ENCODE assay signal across 20 mouse cellular contexts in genomic region chr14:8510288-8510959, GRCm38 (mm10).
A peak's percentile ranks its signal among the peaks of the same experiment; 100 is the strongest.
DNase-seq lines count a peak whose midpoint lies in the region; ATAC-seq and TF ChIP-seq lines count a peak whose summit lies in the region.
"Had no signal": no experiment of that assay in that cellular context is flagged by ENCODE, and none has a peak within 500 bp of the region (broad histone marks: within the 10 kb centered on the region; RNA-seq: fewer than 3 reads in every experiment).

No protein-coding gene starts in this region.

- H3K9me3 ChIP-seq in forebrain, embryonic 14.5 days (replicated peaks; ENCODE audit: control insufficient read depth, low read length) = no peaks in the 10 kb centered on the region
- H3K9me3 ChIP-seq: embryonic facial prominence, embryonic 13.5 days; heart, embryonic 15.5 days; hindbrain, embryonic 10.5 days; intestine, embryonic 15.5 days had no signal

- H3K4me1 ChIP-seq in cortical plate, adult 2 months (ENCODE audit: control insufficient read depth, insufficient read depth, low read length) = no peaks in the 10 kb centered on the region
- H3K4me1 ChIP-seq in forebrain, embryonic 14.5 days (ENCODE audit: control insufficient read depth, insufficient read depth, low read length) = peaks cover 14% of the 10 kb centered on the region
- H3K4me1 ChIP-seq: embryonic facial prominence, embryonic 13.5 days; heart, embryonic 15.5 days; hindbrain, embryonic 10.5 days; intestine, embryonic 15.5 days had no signal

- H3K27me3 ChIP-seq in forebrain, embryonic 14.5 days (replicated peaks; ENCODE audit: control insufficient read depth, insufficient read depth, low read length) = no peaks in the 10 kb centered on the region
- H3K27me3 ChIP-seq: embryonic facial prominence, embryonic 13.5 days; heart, embryonic 15.5 days; intestine, embryonic 15.5 days had no signal

- peak in 1 of 2 experiments; percentile 43 for DNase-seq in layer of hippocampus, adult 2 months (ENCODE audit: low spot score in 2 of 2)
- DNase-seq in layer of hippocampus, postnatal 25 days (ENCODE audit: extremely low spot score in 1 of 2, low spot score in 1 of 2) = no peak
- DNase-seq in forebrain, embryonic 14.5 days (ENCODE audit: low spot score) = peak; percentile 74
- peak; percentile 27 to 49 for DNase-seq in layer of hippocampus, postnatal 14 days (ENCODE audit: low spot score in 2 of 2)
- no peak for DNase-seq in heart, postnatal 14 days
- DNase-seq: adrenal gland, adult 8-10 months; adrenal gland, postnatal 36 days; cerebellum, adult 11-12 months; cerebellum, adult 9-10 months; cerebellum, postnatal 25 days; gastrocnemius, postnatal 10 days; heart, adult 18-20 months had no signal

- peak overlapping the region; percentile 18; the same call in 1 of the 2 replicates for H3K4me2 ChIP-seq in forebrain, embryonic 14.5 days (ENCODE audit: low read length)
- H3K4me2 ChIP-seq: embryonic facial prominence, embryonic 13.5 days; heart, embryonic 11.5 days; heart, embryonic 15.5 days; hindbrain, embryonic 14.5 days; intestine, embryonic 15.5 days had no signal

- 60% methylated on average over 10 of the region's 10 CpGs for WGBS in forebrain, embryonic 14.5 days

- peak; percentile 62 for ATAC-seq in forebrain, embryonic 14.5 days
- no peak for ATAC-seq in CD4-positive, CD25-positive, alpha-beta regulatory T cell, adult 4 months
- ATAC-seq: intestine, embryonic 15.5 days had no signal

- TF ChIP-seq CTCF in layer of hippocampus, adult 2 months (conservative IDR thresholded peaks at IDR 0.05) = no peak
- TF ChIP-seq CTCF in cortical plate, adult 2 months (IDR thresholded peaks at IDR 0.05; ENCODE audit: extremely low read depth, insufficient read depth, low read length) = no peak

- no peaks in the 10 kb centered on the region for H3K36me3 ChIP-seq in forebrain, embryonic 14.5 days (ENCODE audit: control insufficient read depth, insufficient read depth, low read length)
- H3K36me3 ChIP-seq: embryonic facial prominence, embryonic 13.5 days; heart, embryonic 15.5 days; hindbrain, embryonic 10.5 days; intestine, embryonic 15.5 days had no signal

- H3K27ac ChIP-seq in layer of hippocampus, adult 2 months = peak overlapping the region; percentile 94
- H3K27ac ChIP-seq in cortical plate, adult 2 months (ENCODE audit: insufficient read depth, low read length) = peak overlapping the region; percentile 72; the same call in 1 of the 2 replicates
- H3K27ac ChIP-seq in forebrain, embryonic 14.5 days (ENCODE audit: low read depth, low read length) = peak overlapping the region; percentile 89
- H3K27ac ChIP-seq: embryonic facial prominence, embryonic 13.5 days; heart, embryonic 15.5 days; hindbrain, embryonic 10.5 days; hindbrain, embryonic 14.5 days; intestine, embryonic 15.5 days had no signal

- H3K9ac ChIP-seq in forebrain, embryonic 14.5 days (ENCODE audit: low read length) = no peak overlapping the region
- H3K9ac ChIP-seq: embryonic facial prominence, embryonic 13.5 days; heart, embryonic 15.5 days; hindbrain, embryonic 14.5 days; intestine, embryonic 15.5 days had no signal

- intact Hi-C loops in heart, postnatal 14 days (cut with DNase I) = no loop called here

- no peak for TF ChIP-seq POLR2A in cortical plate, adult 2 months (IDR thresholded peaks at IDR 0.05; ENCODE audit: extremely low read depth, insufficient read depth, low read length)

- H3K4me3 ChIP-seq in layer of hippocampus, adult 2 months = no peak overlapping the region
- H3K4me3 ChIP-seq in cortical plate, adult 2 months (ENCODE audit: insufficient read depth, low read length) = no peak overlapping the region
- H3K4me3 ChIP-seq in forebrain, embryonic 14.5 days (ENCODE audit: low read depth, low read length) = no peak overlapping the region
- H3K4me3 ChIP-seq: embryonic facial prominence, embryonic 13.5 days; heart, embryonic 15.5 days; hindbrain, embryonic 10.5 days; intestine, embryonic 15.5 days had no signal

Comparison
In these comparisons a context has a peak if more than half of its experiments do, and no peak if none do; other contexts are left out.
1. DNase-seq: peak in forebrain, embryonic 14.5 days (single experiment) and layer of hippocampus, postnatal 14 days (2 of 2); none in layer of hippocampus, postnatal 25 days (0 of 2) and heart, postnatal 14 days (0 of 2).
2. Peak in every context shown above with its lines, with median percentiles within 50 percentile points of each other: H3K27ac ChIP-seq.